Mouse (Mus musculus) G1E (cell line): ENCODE data around the gene Ncstn.

Experiments
- CTCF ChIP-seq: IDR thresholded peaks from 2 replicates; pipeline ENCODE4 v1.5.1; 2012; ENCODE audit warnings: low read depth, low read length, inconsistent platforms, mixed read lengths
- GATA1 ChIP-seq: IDR thresholded peaks from 2 replicates; pipeline ENCODE4 v1.6.1; 2012; ENCODE audit warnings: borderline replicate concordance, low read length, inconsistent platforms, mixed read lengths
- GATA2 ChIP-seq: IDR thresholded peaks from 2 replicates; pipeline ENCODE4 v1.6.1; 2012; ENCODE audit warnings: low read depth, low read length, inconsistent platforms, borderline replicate concordance
- TAL1 ChIP-seq: conservative IDR thresholded peaks from 2 replicates; pipeline ENCODE4 v1.6.1; 2012; ENCODE audit warnings: low read depth, low read length, inconsistent platforms, mixed read lengths

DNA sequence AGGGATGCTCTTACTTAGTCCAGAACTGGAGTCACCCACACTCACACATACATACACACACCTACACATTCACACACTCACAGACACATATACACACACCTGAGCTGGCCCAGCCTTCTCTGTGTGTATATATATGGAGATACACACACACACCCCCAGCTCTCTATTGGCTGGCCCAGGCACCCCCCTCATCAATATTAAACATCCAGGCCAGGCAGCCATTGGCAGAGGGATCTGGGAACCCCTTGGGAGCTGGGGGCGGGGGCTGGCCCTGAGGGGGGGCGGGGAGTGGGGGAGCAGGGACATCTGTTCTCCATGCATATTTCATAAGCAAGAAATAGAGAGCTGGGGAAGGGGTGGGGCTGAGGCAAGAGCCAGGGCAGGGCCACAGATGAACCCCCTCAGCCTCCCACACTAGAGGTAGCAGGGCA is 25.1 kb downstream of the Ncstn start, which contains the start of gene Nhlh1:
- TF ChIP-seq CTCF (no peak), GATA2 (no peak), GATA1 (no peak), TAL1 (no peak)
